Mouse (Mus musculus): ENCODE measurements around the gene Atp5j. TPM values are rescaled to one million over a fixed set of nuclear protein-coding genes. Genes with fewer than 3 reads are reported as not detected.

Atp5j gene
- polyA plus RNA-seq, 1 experiment: 423 TPM

GRCm38 (mm10) chr16:84814511-84814910 lies 20.9 kb downstream of the Atp5j start:
- no peak for TF ChIP-seq POLR2A (IDR thresholded peaks at IDR 0.05; ENCODE audit: extremely low read depth, insufficient read depth, low read length)
- TF ChIP-seq CTCF (IDR thresholded peaks at IDR 0.05; ENCODE audit: extremely low read depth, insufficient read depth, low read length): no peak
- H3K4me3 ChIP-seq (ENCODE audit: insufficient read depth, low read length): no peak overlapping the region
- H3K27ac ChIP-seq (ENCODE audit: insufficient read depth, low read length): no peak overlapping the region
- H3K4me1 ChIP-seq (ENCODE audit: control insufficient read depth, insufficient read depth, low read length): peaks cover 5% of the 10 kb centered on the region

GRCm38 (mm10) chr16:84813852-84814251 lies 21.6 kb downstream of the Atp5j start:
- Histone ChIP-seq H3K27ac (ENCODE audit: insufficient read depth, low read length) (no peak overlapping the region), H3K4me3 (ENCODE audit: insufficient read depth, low read length) (peak overlapping the region; percentile 14; the same call in 1 of the 2 replicates), H3K4me1 (ENCODE audit: control insufficient read depth, insufficient read depth, low read length) (peaks cover 5% of the 10 kb centered on the region)
- TF ChIP-seq POLR2A (IDR thresholded peaks at IDR 0.05; ENCODE audit: extremely low read depth, insufficient read depth, low read length): no peak
- TF ChIP-seq CTCF (IDR thresholded peaks at IDR 0.05; ENCODE audit: extremely low read depth, insufficient read depth, low read length): no peak

DNA sequence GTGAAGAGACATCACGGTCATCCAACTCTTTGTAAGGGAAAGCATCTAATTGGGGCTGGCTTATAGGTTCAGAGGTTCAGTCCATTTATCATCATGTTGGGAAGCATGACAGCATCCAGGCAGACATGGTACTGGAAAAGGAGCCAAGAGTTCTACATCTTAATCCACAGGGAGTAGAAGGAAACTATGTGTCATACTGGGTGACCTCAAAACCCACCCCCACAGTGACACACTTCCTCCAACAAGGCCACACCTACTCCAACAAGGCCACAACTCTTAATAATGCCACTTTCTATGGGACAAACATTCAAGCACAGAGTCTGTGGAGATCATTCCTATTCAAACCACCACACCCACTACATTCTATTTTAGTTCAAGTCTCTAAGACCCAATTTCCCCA lies 25.2 kb downstream of the Atp5j start:
- peaks cover 5% of the 10 kb centered on the region for H3K4me1 ChIP-seq (ENCODE audit: control insufficient read depth, insufficient read depth, low read length)
- H3K27ac ChIP-seq (ENCODE audit: insufficient read depth, low read length): no peak overlapping the region
- no peak overlapping the region for H3K4me3 ChIP-seq (ENCODE audit: insufficient read depth, low read length)
- TF ChIP-seq POLR2A (IDR thresholded peaks at IDR 0.05; ENCODE audit: extremely low read depth, insufficient read depth, low read length) (no peak), CTCF (IDR thresholded peaks at IDR 0.05; ENCODE audit: extremely low read depth, insufficient read depth, low read length) (no peak)

GRCm38 (mm10) chr16:84807874-84808273 lies 27.6 kb downstream of the Atp5j start:
- Histone ChIP-seq H3K4me3 (ENCODE audit: insufficient read depth, low read length) (no peak overlapping the region), H3K4me1 (ENCODE audit: control insufficient read depth, insufficient read depth, low read length) (no peaks in the 10 kb centered on the region), H3K27ac (ENCODE audit: insufficient read depth, low read length) (no peak overlapping the region)
- TF ChIP-seq CTCF (IDR thresholded peaks at IDR 0.05; ENCODE audit: extremely low read depth, insufficient read depth, low read length): no peak
- no peak for TF ChIP-seq POLR2A (IDR thresholded peaks at IDR 0.05; ENCODE audit: extremely low read depth, insufficient read depth, low read length)

DNA sequence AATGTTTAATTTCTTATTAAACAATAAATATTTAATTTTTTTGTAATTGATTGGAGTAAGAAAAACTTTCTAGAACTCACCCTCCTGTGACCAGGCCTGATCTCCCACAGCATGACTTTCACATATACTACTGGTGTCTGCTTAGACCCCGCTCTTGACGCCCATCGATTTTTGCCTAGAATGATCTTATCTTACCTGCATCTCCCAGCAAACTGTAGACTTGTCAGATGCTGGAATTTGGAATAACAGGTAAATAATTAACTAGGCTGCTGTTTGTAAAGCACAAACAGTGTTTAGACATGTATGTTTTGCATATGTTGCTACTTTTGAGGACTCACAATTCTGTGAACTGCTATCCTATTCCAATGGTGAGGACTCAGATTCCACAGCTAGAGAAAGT lies 29.2 kb downstream of the Atp5j start:
- TF ChIP-seq CTCF (IDR thresholded peaks at IDR 0.05; ENCODE audit: extremely low read depth, insufficient read depth, low read length): no peak
- TF ChIP-seq POLR2A (IDR thresholded peaks at IDR 0.05; ENCODE audit: extremely low read depth, insufficient read depth, low read length): no peak
- Histone ChIP-seq H3K4me1 (ENCODE audit: control insufficient read depth, insufficient read depth, low read length) (no peaks in the 10 kb centered on the region), H3K27ac (ENCODE audit: insufficient read depth, low read length) (no peak overlapping the region), H3K4me3 (ENCODE audit: insufficient read depth, low read length) (no peak overlapping the region)

- no peaks in the 10 kb centered on the region for H3K4me1 ChIP-seq (ENCODE audit: control insufficient read depth, insufficient read depth, low read length)
- TF ChIP-seq CTCF (IDR thresholded peaks at IDR 0.05; ENCODE audit: extremely low read depth, insufficient read depth, low read length) (no peak), POLR2A (IDR thresholded peaks at IDR 0.05; ENCODE audit: extremely low read depth, insufficient read depth, low read length) (no peak)
- H3K27ac ChIP-seq (ENCODE audit: insufficient read depth, low read length): no peak overlapping the region
- H3K4me3 ChIP-seq (ENCODE audit: insufficient read depth, low read length): no peak overlapping the region
Measured at GRCm38 (mm10) chr16:84804866-84805265, 30.6 kb downstream of the Atp5j start.

GRCm38 (mm10) chr16:84802217-84802616 lies 33.2 kb downstream of the Atp5j start:
- Histone ChIP-seq H3K4me3 (ENCODE audit: insufficient read depth, low read length) (no peak overlapping the region), H3K4me1 (ENCODE audit: control insufficient read depth, insufficient read depth, low read length) (no peaks in the 10 kb centered on the region), H3K27ac (ENCODE audit: insufficient read depth, low read length) (peak overlapping the region; percentile 56; the same call in 1 of the 2 replicates)
- TF ChIP-seq POLR2A (IDR thresholded peaks at IDR 0.05; ENCODE audit: extremely low read depth, insufficient read depth, low read length): no peak
- TF ChIP-seq CTCF (IDR thresholded peaks at IDR 0.05; ENCODE audit: extremely low read depth, insufficient read depth, low read length): no peak

- TF ChIP-seq CTCF (IDR thresholded peaks at IDR 0.05; ENCODE audit: extremely low read depth, insufficient read depth, low read length) (no peak), POLR2A (IDR thresholded peaks at IDR 0.05; ENCODE audit: extremely low read depth, insufficient read depth, low read length) (no peak)
- Histone ChIP-seq H3K27ac (ENCODE audit: insufficient read depth, low read length) (no peak overlapping the region), H3K4me1 (ENCODE audit: control insufficient read depth, insufficient read depth, low read length) (no peaks in the 10 kb centered on the region)
Measured at GRCm38 (mm10) chr16:84800038-84800437, 35.4 kb downstream of the Atp5j start.

GRCm38 (mm10) chr16:84796678-84797077 lies 38.7 kb downstream of the Atp5j start:
- no peak for TF ChIP-seq CTCF (IDR thresholded peaks at IDR 0.05; ENCODE audit: extremely low read depth, insufficient read depth, low read length)
- TF ChIP-seq POLR2A (IDR thresholded peaks at IDR 0.05; ENCODE audit: extremely low read depth, insufficient read depth, low read length): no peak
- Histone ChIP-seq H3K27ac (ENCODE audit: insufficient read depth, low read length) (no peak overlapping the region), H3K4me1 (ENCODE audit: control insufficient read depth, insufficient read depth, low read length) (no peaks in the 10 kb centered on the region), H3K4me3 (ENCODE audit: insufficient read depth, low read length) (no peak overlapping the region)

More at GRCm38 (mm10) chr16:84800038-84800437, 35.4 kb downstream of the Atp5j start:
- no peak overlapping the region for H3K4me3 ChIP-seq (ENCODE audit: insufficient read depth, low read length)

DNA sequence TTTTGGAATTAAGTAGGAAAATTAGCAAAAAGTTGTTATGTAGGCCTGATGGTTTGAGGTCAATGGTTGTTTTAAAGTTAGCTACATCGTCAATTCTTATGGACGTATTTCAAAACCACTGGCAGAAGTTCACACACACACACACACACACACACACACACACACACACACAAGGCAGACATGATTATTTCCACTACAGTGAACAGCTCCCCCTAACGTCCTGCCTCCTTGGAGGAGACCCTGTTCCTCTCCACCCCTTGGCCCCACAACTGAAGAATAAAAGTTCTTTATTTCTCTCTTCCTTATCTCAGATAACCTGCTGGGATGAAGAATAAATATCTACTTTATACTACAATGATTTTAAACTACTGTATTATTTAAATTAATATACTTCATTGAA lies 40.1 kb downstream of the Atp5j start:
- TF ChIP-seq POLR2A (IDR thresholded peaks at IDR 0.05; ENCODE audit: extremely low read depth, insufficient read depth, low read length) (no peak), CTCF (IDR thresholded peaks at IDR 0.05; ENCODE audit: extremely low read depth, insufficient read depth, low read length) (no peak)
- Histone ChIP-seq H3K4me1 (ENCODE audit: control insufficient read depth, insufficient read depth, low read length) (no peaks in the 10 kb centered on the region), H3K27ac (ENCODE audit: insufficient read depth, low read length) (no peak overlapping the region), H3K4me3 (ENCODE audit: insufficient read depth, low read length) (no peak overlapping the region)

Data from cortical plate, adult 2 months (tissue).